Mouse (Mus musculus) G1E-ER4 (cell line): Measurements from ENCODE around the gene Sbf2. TPM values are rescaled to one million over a fixed set of nuclear protein-coding genes. Genes with fewer than 3 reads are reported as not detected.

Experiments used
- GATA1 ChIP-seq: IDR thresholded peaks from one replicate; pipeline ENCODE4 v1.8.0; 2012; ENCODE audit warnings: low read length, inconsistent platforms
- polyA plus RNA-seq: library from polyadenylated mRNA; stranded (reverse); fragments of >175 nt; gene quantifications from 2 replicates; pipeline ENCODE4 v1.2.3, GENCODE M21; 2012

Sbf2 gene
- polyA plus RNA-seq, 1 experiment, result not detected

GRCm38 (mm10) chr7:110539266-110539665 lies 75.5 kb downstream of the Sbf2 start:
- no peak for TF ChIP-seq GATA1

DNA sequence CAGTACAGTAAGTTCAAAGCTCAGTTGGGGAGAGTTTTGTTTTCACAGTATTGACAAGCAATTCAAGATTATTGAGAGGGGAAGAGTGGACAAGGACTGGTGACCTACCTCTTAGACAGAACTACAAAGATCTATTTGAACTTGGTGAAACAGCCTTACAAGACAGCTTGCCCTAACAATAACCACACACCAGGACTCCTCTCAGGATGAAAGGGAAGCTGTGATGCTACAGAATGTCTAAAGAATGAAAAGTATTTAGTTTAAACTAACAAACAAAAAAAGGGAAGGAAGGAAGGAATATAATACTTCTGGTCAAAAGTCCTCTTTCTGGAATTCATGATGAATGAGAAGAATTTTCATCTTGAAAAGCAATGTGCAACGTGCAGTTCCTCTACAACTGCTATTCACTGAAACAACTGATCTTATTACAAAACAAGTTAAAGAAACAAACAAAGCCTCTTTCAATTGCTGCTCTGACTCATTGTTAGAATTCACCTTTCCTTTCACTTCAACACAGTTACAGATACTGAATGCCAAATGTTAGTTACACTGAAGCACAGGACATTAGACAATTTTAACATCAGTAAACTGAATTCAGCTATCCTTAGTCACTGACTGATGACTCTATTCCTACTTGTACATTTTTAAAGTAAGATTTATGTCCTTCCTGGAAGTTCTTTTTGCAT lies 89.5 kb downstream of the Sbf2 start:
- TF ChIP-seq GATA1, result no peak

DNA sequence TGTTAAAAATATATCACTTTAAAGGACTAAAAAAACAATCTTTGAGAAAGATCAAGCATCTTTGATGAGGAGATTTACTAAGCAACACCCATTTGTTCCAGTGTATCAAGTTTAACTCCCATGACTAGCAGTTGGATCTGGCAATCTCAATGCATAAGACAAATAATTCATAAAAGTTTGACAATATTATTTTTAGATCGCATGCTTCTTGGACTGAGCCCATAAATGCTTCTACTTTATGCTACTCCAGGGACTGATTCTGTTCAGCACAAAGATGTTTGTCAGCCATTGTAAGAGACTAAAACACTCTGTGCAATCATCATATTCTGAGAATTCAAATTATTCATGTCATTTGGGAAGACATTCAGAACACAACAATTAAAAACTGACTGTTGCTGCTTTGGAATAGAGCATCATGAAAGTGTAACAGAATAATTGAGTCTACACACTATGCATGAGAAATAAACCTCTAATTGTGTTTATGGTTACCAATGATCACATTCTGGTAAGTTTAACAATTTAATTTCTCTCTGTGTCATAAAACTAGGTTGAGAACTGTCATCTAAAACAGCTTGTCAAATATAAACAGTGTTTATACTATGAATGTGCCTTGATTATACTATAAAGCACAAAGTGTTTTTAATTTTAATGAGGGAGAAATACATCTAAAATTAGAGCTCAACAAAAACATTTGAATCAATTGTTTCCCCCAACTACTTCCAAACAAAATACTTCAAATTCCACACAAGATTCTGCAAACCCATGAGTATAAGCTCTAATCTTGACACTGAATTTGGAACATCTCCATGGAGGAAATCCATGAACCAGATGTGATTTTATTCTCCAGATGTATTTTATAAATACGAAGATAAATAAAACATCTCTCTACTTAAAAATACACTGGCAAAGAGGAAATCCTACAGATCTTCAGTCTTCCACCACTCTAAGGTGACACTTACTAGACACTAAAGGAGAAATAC lies 98.2 kb downstream of the Sbf2 start:
- TF ChIP-seq GATA1, result no peak

DNA sequence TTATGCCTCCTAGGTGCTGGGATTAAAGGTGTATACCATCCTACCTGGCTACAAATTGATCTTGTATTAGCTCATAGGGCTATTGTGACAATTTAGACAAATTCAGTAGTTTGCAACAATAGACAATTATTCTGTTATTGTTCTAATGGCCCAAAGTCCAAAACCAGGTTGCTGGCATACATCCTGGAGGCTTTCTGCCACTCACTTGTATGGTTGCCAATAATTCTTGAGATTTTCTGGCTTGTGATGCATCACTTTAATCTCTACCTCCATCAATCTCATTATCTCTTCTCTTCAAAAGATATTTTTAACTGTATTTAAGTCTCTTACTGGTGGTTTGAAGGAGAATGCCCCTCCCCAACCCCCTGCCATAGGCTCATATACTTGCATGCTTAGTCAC lies 100.6 kb downstream of the Sbf2 start:
- no peak for TF ChIP-seq GATA1

DNA sequence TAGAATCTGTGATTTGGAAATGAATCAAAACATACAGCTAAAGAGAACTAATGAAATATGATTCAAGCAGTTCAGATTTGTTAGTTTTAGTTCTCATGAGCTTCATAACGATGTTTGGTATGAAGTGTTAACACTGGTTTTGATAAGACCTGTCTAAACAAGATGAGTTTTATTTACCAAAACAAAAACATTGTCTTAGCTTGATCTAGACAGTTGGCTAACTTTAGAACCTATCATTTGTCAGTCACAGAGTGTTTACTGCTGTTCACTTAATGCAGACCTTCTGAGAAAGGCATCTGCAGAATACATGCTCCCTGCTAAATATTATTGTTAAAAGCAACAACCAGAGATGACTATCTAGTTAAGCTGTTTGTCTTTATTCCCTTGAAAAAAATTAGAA lies 116.1 kb downstream of the Sbf2 start:
- no peak for TF ChIP-seq GATA1

GRCm38 (mm10) chr7:110491038-110491437 lies 123.7 kb downstream of the Sbf2 start:
- TF ChIP-seq GATA1, result no peak

DNA sequence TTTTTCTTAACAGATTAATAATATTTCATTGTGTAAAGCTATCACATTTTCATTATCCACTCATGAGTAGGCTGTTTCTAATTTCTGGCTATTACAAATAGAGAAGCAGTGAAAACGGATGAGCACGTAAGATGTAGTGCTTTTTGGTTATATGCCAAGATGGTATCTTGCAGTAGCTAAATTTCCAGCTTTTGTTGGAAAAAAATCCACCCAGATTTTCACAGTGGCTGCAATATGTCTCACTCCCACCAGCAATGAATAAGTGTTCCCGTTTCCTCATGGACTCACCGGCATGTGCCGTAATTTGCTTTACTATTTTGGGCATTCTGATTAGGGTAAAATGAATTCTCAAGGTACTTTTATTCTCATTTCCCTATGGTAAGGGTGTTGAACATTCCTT lies 129.7 kb downstream of the Sbf2 start:
- TF ChIP-seq GATA1, result no peak

GRCm38 (mm10) chr7:110470987-110471386 lies 143.7 kb downstream of the Sbf2 start:
- no peak for TF ChIP-seq GATA1

GRCm38 (mm10) chr7:110463471-110463870 lies 151.3 kb downstream of the Sbf2 start:
- TF ChIP-seq GATA1, result no peak

GRCm38 (mm10) chr7:110432301-110432700 lies 182.4 kb downstream of the Sbf2 start:
- no peak for TF ChIP-seq GATA1

DNA sequence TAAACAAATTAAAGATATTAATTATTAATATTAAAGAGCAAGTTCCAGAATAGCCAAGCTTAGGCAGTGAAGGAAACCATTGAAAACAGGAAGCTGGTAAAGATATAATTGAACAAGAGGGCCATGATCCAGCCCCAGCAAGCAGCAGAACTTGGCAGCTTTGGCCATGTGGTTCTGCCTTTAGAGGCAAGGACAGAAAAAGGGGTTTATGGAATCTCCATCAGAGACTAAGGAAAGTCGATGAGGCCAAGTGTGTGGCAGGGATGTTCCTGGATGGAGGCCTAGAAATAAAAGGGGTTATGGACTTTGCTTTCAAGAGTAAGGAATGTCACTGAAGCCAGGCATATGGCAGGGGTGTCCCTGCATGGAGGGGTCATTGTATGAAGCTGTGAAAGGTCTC lies 198.4 kb downstream of the Sbf2 start:
- no peak for TF ChIP-seq GATA1

- TF ChIP-seq GATA1, result no peak
These were observed 200.4 kb downstream of the Sbf2 start for GRCm38 (mm10) chr7:110414276-110414675.

DNA sequence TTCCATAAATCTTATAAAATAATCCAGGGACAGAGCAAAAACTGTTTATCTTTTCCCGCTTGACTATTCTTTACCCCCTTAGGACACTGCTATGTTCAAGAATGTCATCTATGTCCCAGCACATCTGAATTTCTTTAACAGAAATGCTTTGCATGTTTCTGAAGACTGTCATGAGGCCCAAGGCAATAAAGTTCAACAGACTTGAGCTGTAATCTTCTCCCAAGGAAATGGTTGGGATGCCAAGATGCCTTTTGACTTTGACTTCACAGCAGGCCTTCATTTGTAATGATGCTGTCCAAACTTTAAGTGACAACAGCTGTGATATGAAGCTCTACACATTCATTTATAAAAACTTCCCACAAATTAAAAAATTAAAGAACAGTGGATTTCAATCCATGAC lies 212.6 kb downstream of the Sbf2 start:
- no peak for TF ChIP-seq GATA1

- no peak for TF ChIP-seq GATA1
These were observed 222.1 kb downstream of the Sbf2 start for GRCm38 (mm10) chr7:110392576-110392975.

GRCm38 (mm10) chr7:110391632-110392031 lies 223.1 kb downstream of the Sbf2 start:
- TF ChIP-seq GATA1, result no peak

- TF ChIP-seq GATA1, result no peak
These were observed 227.2 kb downstream of the Sbf2 start for GRCm38 (mm10) chr7:110387565-110387964.

- TF ChIP-seq GATA1, result no peak
These were observed 229.2 kb downstream of the Sbf2 start for GRCm38 (mm10) chr7:110385482-110385881.
